Mouse (Mus musculus) hindbrain, embryonic 10.5 days (tissue): ENCODE results near the gene Ndufb6. TPM values are rescaled to one million over a fixed set of nuclear protein-coding genes. Genes with fewer than 3 reads are reported as not detected.
A peak's percentile ranks its signal among the peaks of the same experiment; 100 is the strongest.
"Not testable (repeated sequence)": the region's sequence is repeated elsewhere in the genome, so short reads cannot be mapped to it uniquely, and the experiment has no call there.

Experiments
- DNase-seq: peaks from one replicate; pipeline ENCODE4 v3.0.0-alpha.2; 2017; ENCODE audit warnings: low spot score
- H3K27ac ChIP-seq: fragments of 300-500 bp; sonication (generic); 2 replicates; pipeline ENCODE4 v1.5.1; 2016; ENCODE audit warnings: mild to moderate bottlenecking, moderate library complexity
- H3K27me3 ChIP-seq: fragments of 300-500 bp; sonication (generic); 2 replicates; pipeline ENCODE4 v1.6.1; 2016; ENCODE audit warnings: mild to moderate bottlenecking; ENCODE audit not compliant: poor library complexity, insufficient read depth, severe bottlenecking
- H3K36me3 ChIP-seq: fragments of 300-500 bp; sonication (generic); 2 replicates; pipeline ENCODE4 v1.6.1; 2016; ENCODE audit warnings: mild to moderate bottlenecking, moderate library complexity
- H3K4me1 ChIP-seq: fragments of 300-500 bp; sonication (generic); replicated peaks from 2 replicates; pipeline ENCODE4 v1.6.1; 2016; ENCODE audit warnings: mild to moderate bottlenecking
- H3K4me3 ChIP-seq: fragments of 300-500 bp; sonication (generic); 2 replicates; pipeline ENCODE4 v1.5.1; 2016; ENCODE audit warnings: mild to moderate bottlenecking, moderate library complexity
- H3K9me3 ChIP-seq: fragments of 300-500 bp; sonication (generic); 2 replicates; pipeline ENCODE4 v1.6.1; 2016; ENCODE audit warnings: mild to moderate bottlenecking, moderate library complexity
- WGBS: fragments of 180-500 bp; shearing (Covaris S2); methylation state at CpG from one replicate; pipeline ENCODE4 v1.1.7; 2016; 5-methylcytosine and 5-hydroxymethylcytosine counted together
- polyA plus RNA-seq: library from polyadenylated mRNA; unstranded; fragments of >200 nt; fragmentation: Nextera tagmentation; extraction: Ambion mirVana; gene quantifications from 2 replicates; pipeline ENCODE4 v1.2.1, GENCODE M21; 2016

Gene Ndufb6
- 317 and 344 TPM in 2 replicates for polyA plus RNA-seq

GRCm38 (mm10) chr4:40279276-40279900 lies at the start of gene Ndufb6:
Gene Ndufb6, minus strand, starts transcription at chr4:40279421.
- Histone ChIP-seq H3K27me3 (no peaks in the 10 kb centered on the region), H3K36me3 (peaks cover 24% of the 10 kb centered on the region), H3K9me3 (no peaks in the 10 kb centered on the region), H3K27ac (peak within 1 kb of the TSS; percentile 89), H3K4me3 (peak within 1 kb of the TSS; percentile 95), H3K4me1 (peaks cover 16% of the 10 kb centered on the region)
- DNase-seq = peak; percentile 97
- under 1% methylated on average over 36 of the region's 36 CpGs for WGBS

DNA sequence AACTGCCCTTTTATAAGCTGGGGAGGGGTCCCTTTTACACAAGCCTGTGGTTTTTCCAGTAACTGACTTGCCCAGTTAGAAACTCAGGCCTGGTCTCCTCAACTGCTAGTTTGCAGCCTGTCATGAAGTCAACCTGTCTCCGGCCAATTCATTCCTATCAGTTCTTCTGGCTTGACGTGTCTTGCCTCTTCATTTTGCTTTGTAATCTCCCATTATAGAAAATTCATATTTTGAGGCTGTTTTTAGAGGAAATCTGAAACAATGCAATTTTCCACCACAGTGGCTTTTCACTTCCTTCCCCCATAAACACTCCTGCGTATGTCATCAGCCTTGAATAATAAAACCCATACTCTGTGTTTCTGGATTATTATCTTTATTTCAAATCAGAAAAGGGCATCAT lies 47.9 kb upstream of the Ndufb6 start:
- WGBS = 91% methylated on average over 3 of the region's 3 CpGs
- no peak overlapping the region for H3K4me3 ChIP-seq
- H3K36me3 ChIP-seq = no peaks in the 10 kb centered on the region
- H3K4me1 ChIP-seq = no peaks in the 10 kb centered on the region
- DNase-seq = no peak
- H3K9me3 ChIP-seq = no peaks in the 10 kb centered on the region
- no peaks in the 10 kb centered on the region for H3K27me3 ChIP-seq
- H3K27ac ChIP-seq = no peak overlapping the region

GRCm38 (mm10) chr4:40324620-40325019 lies 45.4 kb upstream of the Ndufb6 start:
- no peaks in the 10 kb centered on the region for H3K27me3 ChIP-seq
- DNase-seq = no peak
- 88% methylated on average over 7 of the region's 7 CpGs for WGBS
- no peak overlapping the region for H3K27ac ChIP-seq
- no peaks in the 10 kb centered on the region for H3K36me3 ChIP-seq
- H3K4me1 ChIP-seq = no peaks in the 10 kb centered on the region
- no peak overlapping the region for H3K4me3 ChIP-seq
- no peaks in the 10 kb centered on the region for H3K9me3 ChIP-seq

DNA sequence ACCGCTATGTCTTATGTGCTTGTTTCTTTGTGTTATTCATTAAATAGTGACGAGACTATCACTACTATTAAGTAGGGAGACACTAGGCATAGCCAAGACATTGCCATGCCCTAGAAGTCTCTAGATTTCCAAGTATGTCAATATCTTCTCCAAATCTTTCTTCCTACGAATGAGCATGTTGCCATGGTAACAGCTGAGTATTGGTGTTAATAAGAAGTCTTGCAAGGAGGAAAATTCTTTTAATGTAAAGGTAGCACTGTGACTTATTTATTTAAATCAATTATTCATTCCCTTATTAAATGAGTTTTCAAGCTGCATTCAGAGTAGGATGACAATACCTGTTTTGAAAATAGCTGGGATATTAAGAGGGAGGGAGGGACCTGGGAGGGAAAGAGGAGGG lies 38.2 kb upstream of the Ndufb6 start:
- Histone ChIP-seq H3K36me3 (no peaks in the 10 kb centered on the region), H3K27ac (no peak overlapping the region), H3K9me3 (no peaks in the 10 kb centered on the region), H3K4me1 (no peaks in the 10 kb centered on the region), H3K4me3 (no peak overlapping the region), H3K27me3 (no peaks in the 10 kb centered on the region)
- WGBS = 87% methylated on average over 3 of the region's 3 CpGs
- DNase-seq = no peak

DNA sequence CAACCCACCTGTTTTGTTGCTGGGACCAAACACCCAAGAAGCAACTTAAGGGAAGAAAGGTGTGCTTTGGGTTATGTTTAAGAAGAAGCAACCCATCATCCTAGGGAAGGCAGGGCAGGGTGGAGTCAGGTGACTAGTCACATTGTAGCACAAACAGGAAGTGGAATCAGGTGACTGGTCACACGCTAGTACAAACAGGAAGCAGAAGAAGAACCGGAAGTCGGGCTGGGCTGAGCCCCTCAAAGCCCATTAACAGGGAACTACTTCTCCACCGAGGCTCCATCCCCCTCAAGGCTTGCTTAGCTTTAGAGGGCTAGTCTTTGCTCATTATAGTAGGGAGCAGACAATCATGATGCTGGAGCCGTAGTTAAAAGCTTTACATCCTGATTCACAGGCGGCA lies 33.8 kb upstream of the Ndufb6 start:
- no peaks in the 10 kb centered on the region for H3K36me3 ChIP-seq
- 89% methylated on average over 6 of the region's 6 CpGs for WGBS

GRCm38 (mm10) chr4:40312213-40312612 lies 33.0 kb upstream of the Ndufb6 start:
- WGBS = 89% methylated on average over 1 of the region's 1 CpGs

More for the DNA sequence above, 33.8 kb upstream of the Ndufb6 start:
- Histone ChIP-seq H3K9me3 (no peaks in the 10 kb centered on the region), H3K27me3 (no peaks in the 10 kb centered on the region), H3K4me1 (no peaks in the 10 kb centered on the region), H3K4me3 (no peak overlapping the region), H3K27ac (no peak overlapping the region)
- DNase-seq = no peak

DNA sequence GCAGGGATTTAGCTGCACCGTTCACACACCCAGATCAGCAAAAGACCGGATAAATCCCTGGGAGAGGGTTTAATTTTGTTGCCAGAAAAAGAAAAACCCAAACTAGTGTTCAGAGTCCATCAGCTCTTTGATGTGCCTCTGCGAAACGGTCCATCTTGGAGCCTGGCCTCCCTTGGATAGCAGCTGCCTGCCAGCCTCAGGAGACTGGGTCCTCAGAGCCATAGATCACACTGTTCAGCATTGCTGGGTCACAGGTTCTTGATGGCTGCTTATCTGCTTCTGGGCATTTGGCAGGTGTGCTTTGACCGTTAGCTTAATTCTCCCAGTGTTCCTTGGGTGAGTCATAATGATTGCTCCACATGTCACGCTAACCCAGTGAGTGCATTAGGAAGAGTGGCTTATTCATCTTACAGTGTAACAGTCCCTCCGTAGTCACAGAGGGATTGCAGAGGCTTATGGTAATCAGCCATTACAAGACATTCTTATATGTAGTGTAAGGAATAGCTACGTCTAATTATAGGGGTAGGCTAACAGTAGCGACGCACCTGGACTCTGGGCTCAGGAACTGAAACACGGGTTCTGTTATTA lies 31.7 kb upstream of the Ndufb6 start:
- no peaks in the 10 kb centered on the region for H3K36me3 ChIP-seq
- DNase-seq = no peak
- no peak overlapping the region for H3K27ac ChIP-seq
- H3K4me1 ChIP-seq = no peaks in the 10 kb centered on the region
- H3K9me3 ChIP-seq = no peaks in the 10 kb centered on the region
- 87% methylated on average over 11 of the region's 11 CpGs for WGBS
- H3K4me3 ChIP-seq = no peak overlapping the region
- no peaks in the 10 kb centered on the region for H3K27me3 ChIP-seq

More at GRCm38 (mm10) chr4:40312213-40312612, 33.0 kb upstream of the Ndufb6 start:
- Histone ChIP-seq H3K9me3 (no peaks in the 10 kb centered on the region), H3K4me3 (no peak overlapping the region), H3K27me3 (no peaks in the 10 kb centered on the region), H3K36me3 (no peaks in the 10 kb centered on the region), H3K27ac (no peak overlapping the region), H3K4me1 (no peaks in the 10 kb centered on the region)
- DNase-seq = no peak

- no peak for DNase-seq
- Histone ChIP-seq H3K27me3 (no peaks in the 10 kb centered on the region), H3K4me1 (no peaks in the 10 kb centered on the region), H3K27ac (no peak overlapping the region), H3K36me3 (no peaks in the 10 kb centered on the region), H3K9me3 (no peaks in the 10 kb centered on the region), H3K4me3 (no peak overlapping the region)
These were observed 30.5 kb upstream of the Ndufb6 start for GRCm38 (mm10) chr4:40309682-40310081.

DNA sequence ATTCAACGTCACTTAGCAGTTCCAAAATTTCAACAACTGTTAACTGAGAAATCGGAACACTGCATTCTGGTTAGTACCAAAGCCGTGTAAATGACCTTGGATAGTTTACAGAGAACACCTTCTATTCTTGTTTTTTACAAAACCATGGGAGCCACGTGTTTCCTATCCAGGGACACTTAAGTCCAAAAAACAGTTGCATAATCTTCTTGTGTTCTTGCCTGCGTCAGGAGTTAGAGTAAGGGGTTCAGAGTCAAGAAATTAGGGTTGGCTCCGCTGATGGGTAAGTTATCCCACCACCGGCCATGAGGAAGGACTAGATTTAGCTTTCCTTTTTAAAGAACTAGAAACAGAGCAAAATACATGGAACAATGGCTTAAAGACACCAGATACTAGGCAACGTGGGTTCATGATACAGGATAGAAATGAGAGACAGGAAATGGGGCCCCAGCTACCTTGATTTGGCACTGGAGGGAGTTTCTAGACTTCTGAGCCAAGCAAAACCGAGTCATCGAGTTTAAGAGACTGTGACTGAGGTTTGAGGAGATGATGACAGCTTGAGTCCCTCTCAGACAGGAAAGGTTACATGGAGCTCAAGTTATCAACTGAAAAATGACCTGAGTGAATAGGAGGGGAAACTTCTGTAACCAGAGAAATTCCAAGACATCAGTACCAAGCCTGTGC lies 23.4 kb upstream of the Ndufb6 start:
- Histone ChIP-seq H3K27me3 (no peaks in the 10 kb centered on the region), H3K4me1 (no peaks in the 10 kb centered on the region), H3K27ac (no peak overlapping the region), H3K36me3 (no peaks in the 10 kb centered on the region), H3K4me3 (no peak overlapping the region), H3K9me3 (no peaks in the 10 kb centered on the region)
- 87% methylated on average over 10 of the region's 10 CpGs for WGBS
- no peak for DNase-seq

DNA sequence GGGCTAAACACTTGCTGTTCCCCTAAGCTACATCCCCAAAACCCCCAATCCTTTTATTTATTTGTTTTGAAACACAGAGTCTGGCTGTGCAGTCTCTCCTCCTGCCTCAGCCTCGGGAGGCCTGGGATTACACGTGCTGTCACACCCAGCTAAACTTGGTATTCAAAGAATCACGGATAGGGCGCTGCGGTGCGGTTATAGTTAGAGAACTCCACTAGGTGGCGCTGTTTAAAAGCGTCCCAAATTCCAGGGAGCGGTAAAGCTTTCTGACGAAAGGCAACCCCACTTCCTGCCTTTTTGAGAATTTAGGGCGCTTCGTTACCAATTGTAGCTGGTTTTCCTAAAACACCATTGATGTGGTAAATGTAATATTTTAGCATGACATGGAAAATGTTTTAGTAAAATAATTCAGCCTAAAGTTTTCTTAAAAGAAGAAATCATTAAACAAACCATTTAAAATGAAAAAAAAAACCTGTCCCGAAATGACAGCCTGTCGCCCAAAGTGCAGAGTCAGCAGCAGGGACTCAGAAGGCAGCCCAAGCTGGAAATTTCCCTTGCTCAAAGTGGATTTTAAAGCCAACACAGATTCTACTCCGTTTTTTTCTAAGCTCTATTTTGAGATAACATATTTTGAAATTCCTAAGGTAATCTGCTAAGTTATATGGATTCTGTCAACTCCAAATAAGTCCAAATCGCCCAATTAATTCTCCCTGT lies 22.0 kb upstream of the Ndufb6 start:
- Histone ChIP-seq H3K9me3 (no peaks in the 10 kb centered on the region), H3K4me3 (0 out of 2 replicates have a peak overlapping the region, but pooled peaks have one; percentile 27), H3K27me3 (no peaks in the 10 kb centered on the region), H3K36me3 (no peaks in the 10 kb centered on the region), H3K27ac (no peak overlapping the region), H3K4me1 (no peaks in the 10 kb centered on the region)
- peak; percentile 80 for DNase-seq
- WGBS = 16% methylated on average over 16 of the region's 16 CpGs

GRCm38 (mm10) chr4:40299169-40299568 lies 19.9 kb upstream of the Ndufb6 start:
- peaks cover 4% of the 10 kb centered on the region; the same call in 1 of the 2 replicates for H3K9me3 ChIP-seq
- no peak for DNase-seq
- no peak overlapping the region for H3K4me3 ChIP-seq
- H3K36me3 ChIP-seq = no peaks in the 10 kb centered on the region
- H3K27me3 ChIP-seq = no peaks in the 10 kb centered on the region
- WGBS = 84% methylated on average over 5 of the region's 5 CpGs
- H3K27ac ChIP-seq = no peak overlapping the region
- H3K4me1 ChIP-seq = no peaks in the 10 kb centered on the region

DNA sequence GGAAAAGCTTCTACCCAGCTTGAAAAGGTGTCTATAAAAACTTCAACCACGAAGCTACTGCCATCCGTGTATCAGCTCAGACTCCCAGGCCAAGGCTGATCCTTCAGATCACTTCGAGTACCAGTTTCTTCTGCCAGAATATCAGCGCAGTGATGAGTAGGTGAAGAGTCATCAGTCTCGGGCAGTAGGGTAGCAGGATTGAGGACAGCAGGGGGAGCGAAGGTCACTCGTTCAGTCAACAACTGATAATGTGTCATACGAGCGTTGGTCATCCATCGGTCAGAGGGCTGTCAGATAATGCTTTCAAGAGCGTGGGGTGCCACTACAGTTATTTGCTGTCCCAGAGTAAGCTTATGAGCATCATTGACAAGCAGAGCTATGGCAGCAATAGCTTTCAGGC lies 12.3 kb upstream of the Ndufb6 start:
- not testable (repeated sequence) for DNase-seq, H3K36me3 ChIP-seq, H3K4me1 ChIP-seq, H3K27ac ChIP-seq, H3K27me3 ChIP-seq, H3K4me3 ChIP-seq
- peaks cover 14% of the 10 kb centered on the region; the same call in 1 of the 2 replicates for H3K9me3 ChIP-seq
- 92% methylated on average over 11 of the region's 11 CpGs for WGBS

DNA sequence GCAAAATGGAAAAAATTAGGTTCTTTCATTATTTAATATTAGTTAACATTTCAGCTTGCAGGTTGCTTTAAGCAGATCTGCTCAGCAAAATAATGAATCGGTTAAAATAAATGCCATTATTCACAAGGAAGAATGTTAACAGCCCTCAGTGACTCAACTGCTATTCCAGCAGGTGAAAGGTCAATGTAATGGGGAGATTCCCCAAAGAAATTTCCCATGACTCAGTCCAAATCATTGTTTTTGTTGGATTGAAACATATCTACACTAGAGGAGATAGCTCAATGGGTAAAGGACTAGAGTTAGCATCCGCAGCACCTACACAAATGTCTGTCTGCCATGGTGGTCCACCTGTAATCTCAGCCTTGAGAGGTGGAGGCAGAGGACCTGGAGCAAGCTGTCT lies 9.8 kb upstream of the Ndufb6 start:
- Histone ChIP-seq H3K27ac (no peak overlapping the region), H3K4me3 (no peak overlapping the region), H3K36me3 (no peaks in the 10 kb centered on the region), H3K27me3 (no peaks in the 10 kb centered on the region), H3K4me1 (no peaks in the 10 kb centered on the region), H3K9me3 (peaks cover 9% of the 10 kb centered on the region; the same call in 1 of the 2 replicates)
- 87% methylated on average over 2 of the region's 2 CpGs for WGBS
- DNase-seq = no peak
